Mouse (Mus musculus): ENCODE measurements around the gene Golm1. TPM values are rescaled to one million over a fixed set of nuclear protein-coding genes. Genes with fewer than 3 reads are reported as not detected.
"Not testable (repeated sequence)": the region's sequence is repeated elsewhere in the genome, so short reads cannot be mapped to it uniquely, and the experiment has no call there.

Gene Golm1
- polyA plus RNA-seq, 1 experiment from 2014 or later: 142 TPM

GRCm38 (mm10) chr13:59592630-59593029 is 83.0 kb downstream of the Golm1 start:
- 94% methylated on average over 1 of the region's 1 CpGs for WGBS

DNA sequence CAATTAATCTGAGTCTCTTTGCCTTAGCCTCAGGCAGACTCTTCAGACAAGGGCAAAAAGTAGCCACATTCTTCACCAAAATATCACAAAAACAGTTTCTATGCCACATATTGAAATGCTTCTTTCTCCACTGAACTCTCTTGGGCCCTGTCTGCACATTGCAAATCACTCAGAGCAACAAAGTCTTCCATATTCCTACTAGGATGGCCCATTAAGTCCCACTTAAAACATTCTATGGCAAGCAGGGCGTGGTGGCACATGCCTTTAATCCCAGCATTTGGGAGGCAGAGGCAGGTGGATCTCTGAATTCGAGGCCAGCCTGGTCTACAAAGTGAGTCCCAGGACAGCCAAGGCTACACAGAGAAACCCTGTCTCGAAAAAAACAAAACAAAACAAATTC is 83.6 kb downstream of the Golm1 start:
- 95% methylated on average over 3 of the region's 3 CpGs for WGBS
- H3K27ac ChIP-seq; H3K9me3 ChIP-seq; DNase-seq (ENCODE audit: extremely low spot score, low spot score); H3K4me1 ChIP-seq; H3K27me3 ChIP-seq (ENCODE audit: poor library complexity, severe bottlenecking); H3K4me3 ChIP-seq: not testable (repeated sequence)
- H3K36me3 ChIP-seq (replicated peaks): peaks cover 96% of the 10 kb centered on the region

More at GRCm38 (mm10) chr13:59592630-59593029, 83.0 kb downstream of the Golm1 start:
- Histone ChIP-seq H3K9me3 (no peaks in the 10 kb centered on the region), H3K36me3 (replicated peaks) (peaks cover 96% of the 10 kb centered on the region), H3K4me3 (no peak overlapping the region), H3K27me3 (ENCODE audit: poor library complexity, severe bottlenecking) (no peaks in the 10 kb centered on the region), H3K27ac (no peak overlapping the region), H3K4me1 (peaks cover 1% of the 10 kb centered on the region)
- DNase-seq (ENCODE audit: extremely low spot score, low spot score): no peak

DNA sequence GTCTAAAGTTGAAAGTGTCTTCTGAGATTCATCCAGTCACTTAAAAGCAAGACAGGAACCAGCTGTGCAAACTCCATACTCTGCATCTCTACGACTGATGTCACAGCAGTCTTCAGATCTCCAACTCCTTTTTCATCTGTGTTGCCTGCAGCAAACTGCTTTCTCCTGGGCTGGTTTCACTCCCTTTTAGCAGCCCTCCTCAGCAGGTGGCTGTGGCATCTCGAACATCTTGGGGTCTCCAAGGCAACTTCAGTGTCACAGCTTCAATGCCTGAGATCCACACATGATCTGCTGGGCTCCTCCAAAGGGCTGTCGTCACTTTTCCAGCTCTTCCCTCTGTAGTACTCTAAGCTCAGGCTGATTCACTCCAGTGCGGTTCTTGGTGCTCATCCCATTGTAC is 84.9 kb downstream of the Golm1 start:
- DNase-seq (ENCODE audit: extremely low spot score, low spot score): no peak
- H3K27ac ChIP-seq: no peak overlapping the region
- no peaks in the 10 kb centered on the region for H3K9me3 ChIP-seq
- H3K27me3 ChIP-seq (ENCODE audit: poor library complexity, severe bottlenecking): no peaks in the 10 kb centered on the region
- peaks cover 21% of the 10 kb centered on the region for H3K4me1 ChIP-seq
- peaks cover 85% of the 10 kb centered on the region for H3K36me3 ChIP-seq (replicated peaks)
- no peak overlapping the region for H3K4me3 ChIP-seq
- 92% methylated on average over 4 of the region's 4 CpGs for WGBS

DNA sequence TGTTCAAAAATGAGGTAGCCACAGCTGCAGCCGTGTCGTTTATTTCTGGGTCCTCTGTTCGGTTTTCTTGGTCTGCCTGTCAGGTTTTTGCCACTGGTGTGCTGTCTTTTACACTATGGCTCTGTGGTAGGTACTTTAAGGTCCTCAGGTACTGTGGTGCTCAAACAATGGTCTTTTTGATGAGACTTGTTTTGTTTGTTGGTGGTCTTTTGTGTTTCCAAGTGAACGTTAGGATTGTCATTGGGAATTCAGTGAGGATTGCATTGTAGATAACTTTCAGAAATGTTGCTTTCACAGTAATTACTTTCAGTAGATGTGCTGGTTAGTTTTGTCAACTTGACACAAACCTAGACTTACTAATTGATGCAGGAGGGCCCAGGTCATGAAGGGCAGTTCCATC is 85.9 kb downstream of the Golm1 start:
- H3K27me3 ChIP-seq (ENCODE audit: poor library complexity, severe bottlenecking): no peaks in the 10 kb centered on the region
- WGBS: 95% methylated on average over 4 of the region's 4 CpGs
- no peak for DNase-seq (ENCODE audit: extremely low spot score, low spot score)
- H3K9me3 ChIP-seq: no peaks in the 10 kb centered on the region
- H3K27ac ChIP-seq: no peak overlapping the region
- no peak overlapping the region for H3K4me3 ChIP-seq
- H3K36me3 ChIP-seq (replicated peaks): peaks cover 78% of the 10 kb centered on the region
- peaks cover 21% of the 10 kb centered on the region for H3K4me1 ChIP-seq

DNA sequence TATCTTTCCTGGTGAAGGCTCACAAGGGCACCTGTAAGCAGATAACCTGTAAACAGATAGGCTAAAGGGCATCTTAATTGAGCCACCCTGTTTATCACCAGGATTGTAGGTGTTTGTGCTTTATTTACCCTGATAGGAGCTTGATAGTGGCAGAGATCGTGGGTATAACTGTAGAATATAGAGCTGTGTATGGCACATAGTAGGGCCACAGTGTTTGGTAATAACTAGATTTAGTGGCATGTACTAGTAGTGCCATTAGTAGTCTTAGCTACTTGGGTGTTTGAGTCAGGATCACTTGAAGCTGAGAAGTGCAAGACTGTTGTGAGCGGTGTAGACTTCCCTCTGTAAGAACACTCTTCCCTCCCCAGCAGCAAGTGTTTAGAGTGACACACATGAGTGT is 88.4 kb downstream of the Golm1 start:
- Histone ChIP-seq H3K36me3 (replicated peaks) (peaks cover 54% of the 10 kb centered on the region), H3K4me1 (peaks cover 31% of the 10 kb centered on the region), H3K4me3 (0 out of 2 replicates have a peak overlapping the region, but pooled peaks have one; percentile 1), H3K27ac (no peak overlapping the region), H3K27me3 (ENCODE audit: poor library complexity, severe bottlenecking) (no peaks in the 10 kb centered on the region), H3K9me3 (no peaks in the 10 kb centered on the region)
- no peak for DNase-seq (ENCODE audit: extremely low spot score, low spot score)
- WGBS: 97% methylated on average over 2 of the region's 2 CpGs

DNA sequence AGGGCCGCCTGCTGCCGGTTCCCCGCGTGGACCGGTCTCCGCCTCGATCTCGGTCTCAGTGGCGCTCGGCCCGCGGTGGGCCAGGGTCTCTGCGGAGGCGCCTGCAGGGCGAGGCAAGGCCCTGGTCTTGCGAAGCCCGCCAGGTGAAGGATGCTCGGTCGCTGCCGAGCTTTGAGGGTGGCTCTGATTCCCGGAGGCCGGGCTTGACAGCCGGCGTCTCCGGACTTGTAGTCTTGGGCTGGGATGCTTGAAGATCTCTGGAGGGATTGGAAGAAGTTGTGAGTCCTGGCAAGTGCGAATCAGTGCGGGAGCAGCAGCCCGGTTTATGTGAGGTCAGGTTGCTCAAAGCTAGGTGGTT is 90.0 kb downstream of the Golm1 start:
- WGBS: under 1% methylated on average over 28 of the region's 28 CpGs
- peak; percentile 58 for DNase-seq (ENCODE audit: extremely low spot score, low spot score)

GRCm38 (mm10) chr13:59584947-59585647 is 90.5 kb downstream of the Golm1 start, which contains the start of the genes Agtpbp1 and Naa35:
Gene Agtpbp1, minus strand, starts transcription at chr13:59585227.
Gene Naa35, plus strand, starts transcription at chr13:59585259.
- H3K27me3 ChIP-seq (ENCODE audit: poor library complexity, severe bottlenecking): no peaks in the 10 kb centered on the region
- peaks cover 31% of the 10 kb centered on the region for H3K4me1 ChIP-seq
- DNase-seq (ENCODE audit: extremely low spot score, low spot score): peak; percentile 99
- peak within 1 kb of the TSS; percentile 94 for H3K27ac ChIP-seq
- peak within 1 kb of the TSS; percentile 97 for H3K4me3 ChIP-seq
- under 1% methylated on average over 82 of the region's 83 CpGs for WGBS
- H3K9me3 ChIP-seq: no peaks in the 10 kb centered on the region
- H3K36me3 ChIP-seq (replicated peaks): peaks cover 33% of the 10 kb centered on the region

More for the DNA sequence above, 90.0 kb downstream of the Golm1 start:
- Histone ChIP-seq H3K36me3 (replicated peaks) (peaks cover 38% of the 10 kb centered on the region), H3K27me3 (ENCODE audit: poor library complexity, severe bottlenecking) (no peaks in the 10 kb centered on the region), H3K27ac (peak overlapping the region; percentile 94), H3K9me3 (no peaks in the 10 kb centered on the region), H3K4me3 (peak overlapping the region; percentile 97), H3K4me1 (peaks cover 31% of the 10 kb centered on the region)

Other genes starting within 250 kb of the Golm1 start
- 12.6 and 13.6 TPM in 2 replicates for gene Agtpbp1, start 90.6 kb downstream of the Golm1 start, polyA plus RNA-seq (2016; fragmentation: Nextera tagmentation; extraction: Ambion mirVana)
- 116 and 117 TPM in 2 replicates for gene Naa35, start 90.6 kb downstream of the Golm1 start, polyA plus RNA-seq (2016; fragmentation: Nextera tagmentation; extraction: Ambion mirVana)
- gene 4921517D22Rik, start 18.3 kb upstream of the Golm1 start, polyA plus RNA-seq (2016; fragmentation: Nextera tagmentation; extraction: Ambion mirVana): not detected in 2 replicates
- 0.04 and 0.05 TPM in 2 replicates for gene Spata31d1a, start 34.5 kb upstream of the Golm1 start, polyA plus RNA-seq (2016; fragmentation: Nextera tagmentation; extraction: Ambion mirVana)
- 0.04 TPM in 1 of 2 replicates, not detected in the other for gene Spata31d1b, start 36.5 kb upstream of the Golm1 start, polyA plus RNA-seq (2016; fragmentation: Nextera tagmentation; extraction: Ambion mirVana)
- not detected in 2 replicates for gene Spata31d1d, start 55.9 kb upstream of the Golm1 start, polyA plus RNA-seq (2016; fragmentation: Nextera tagmentation; extraction: Ambion mirVana)
- gene 1700014D04Rik, start 70.9 kb upstream of the Golm1 start, polyA plus RNA-seq (2016; fragmentation: Nextera tagmentation; extraction: Ambion mirVana): not detected in 2 replicates
- 93.3 and 93.8 TPM in 2 replicates for gene Isca1, start 94.0 kb upstream of the Golm1 start, polyA plus RNA-seq (2016; fragmentation: Nextera tagmentation; extraction: Ambion mirVana)
- not detected in 2 replicates for gene Gm49354, start 106.4 kb upstream of the Golm1 start, polyA plus RNA-seq (2016; fragmentation: Nextera tagmentation; extraction: Ambion mirVana)
- gene Tut7, start 147.3 kb upstream of the Golm1 start, polyA plus RNA-seq (2016; fragmentation: Nextera tagmentation; extraction: Ambion mirVana): 39.0 and 40.0 TPM in 2 replicates